Mouse (Mus musculus): ENCODE results near the gene Acad12. TPM values are rescaled to one million over a fixed set of nuclear protein-coding genes. Genes with fewer than 3 reads are reported as not detected.
"Not testable (repeated sequence)": the region's sequence is repeated elsewhere in the genome, so short reads cannot be mapped to it uniquely, and the experiment has no call there.

The Acad12 gene
- polyA plus RNA-seq, 1 experiment, result 5.8 TPM

GRCm38 (mm10) chr5:121606151-121606550, 12.6 kb downstream of the Acad12 start:
- Histone ChIP-seq H3K36me3 (ENCODE audit: control insufficient read depth, insufficient read depth, low read length, poor library complexity, severe bottlenecking) (no peaks in the 10 kb centered on the region), H3K27ac (ENCODE audit: insufficient read depth, low read length) (no peak overlapping the region), H3K9ac (ENCODE audit: low read depth, poor library complexity, severe bottlenecking) (no peak overlapping the region), H3K4me3 (ENCODE audit: low read depth, low read length) (no peak overlapping the region), H3K9me3 (replicated peaks; ENCODE audit: control insufficient read depth, insufficient read depth, low read length, poor library complexity, severe bottlenecking) (no peaks in the 10 kb centered on the region), H3K4me1 (ENCODE audit: control insufficient read depth, insufficient read depth, low read length) (no peaks in the 10 kb centered on the region), H3K27me3 (ENCODE audit: control insufficient read depth, insufficient read depth, low read length, poor library complexity, severe bottlenecking) (no peaks in the 10 kb centered on the region)
- TF ChIP-seq EP300 (IDR thresholded peaks at IDR 0.05; ENCODE audit: insufficient read depth, low read depth, low read length) (no peak), CTCF (IDR thresholded peaks at IDR 0.05; ENCODE audit: low read depth, low read length) (peak; percentile 90)

GRCm38 (mm10) chr5:121603815-121604214, 14.9 kb downstream of the Acad12 start:
- not testable (repeated sequence) for H3K27me3 ChIP-seq (ENCODE audit: control insufficient read depth, insufficient read depth, low read length, poor library complexity, severe bottlenecking); H3K4me1 ChIP-seq (ENCODE audit: control insufficient read depth, insufficient read depth, low read length); H3K9ac ChIP-seq (ENCODE audit: low read depth, poor library complexity, severe bottlenecking); H3K4me3 ChIP-seq (ENCODE audit: low read depth, low read length); H3K36me3 ChIP-seq (ENCODE audit: control insufficient read depth, insufficient read depth, low read length, poor library complexity, severe bottlenecking); H3K27ac ChIP-seq (ENCODE audit: insufficient read depth, low read length); H3K9me3 ChIP-seq (replicated peaks; ENCODE audit: control insufficient read depth, insufficient read depth, low read length, poor library complexity, severe bottlenecking)

- Histone ChIP-seq H3K4me1 (ENCODE audit: control insufficient read depth, insufficient read depth, low read length) (peaks cover 4% of the 10 kb centered on the region), H3K27me3 (ENCODE audit: control insufficient read depth, insufficient read depth, low read length, poor library complexity, severe bottlenecking) (no peaks in the 10 kb centered on the region), H3K9me3 (replicated peaks; ENCODE audit: control insufficient read depth, insufficient read depth, low read length, poor library complexity, severe bottlenecking) (no peaks in the 10 kb centered on the region), H3K36me3 (ENCODE audit: control insufficient read depth, insufficient read depth, low read length, poor library complexity, severe bottlenecking) (no peaks in the 10 kb centered on the region), H3K9ac (ENCODE audit: low read depth, poor library complexity, severe bottlenecking) (no peak overlapping the region), H3K27ac (ENCODE audit: insufficient read depth, low read length) (no peak overlapping the region), H3K4me3 (ENCODE audit: low read depth, low read length) (no peak overlapping the region)
- TF ChIP-seq EP300 (IDR thresholded peaks at IDR 0.05; ENCODE audit: insufficient read depth, low read depth, low read length) (0 out of 2 replicates have a peak, but pooled peaks have one; percentile 56), POLR2A (IDR thresholded peaks at IDR 0.05; ENCODE audit: insufficient read depth, low read length) (no peak), CTCF (IDR thresholded peaks at IDR 0.05; ENCODE audit: low read depth, low read length) (peak; percentile 98)
Measured at GRCm38 (mm10) chr5:121601547-121602299, 17.0 kb downstream of the Acad12 start.

- H3K9ac ChIP-seq (ENCODE audit: low read depth, poor library complexity, severe bottlenecking), result no peak overlapping the region
- no peak overlapping the region for H3K4me3 ChIP-seq (ENCODE audit: low read depth, low read length)
- peaks cover 4% of the 10 kb centered on the region for H3K4me1 ChIP-seq (ENCODE audit: control insufficient read depth, insufficient read depth, low read length)
- no peak overlapping the region for H3K27ac ChIP-seq (ENCODE audit: insufficient read depth, low read length)
- H3K27me3 ChIP-seq (ENCODE audit: control insufficient read depth, insufficient read depth, low read length, poor library complexity, severe bottlenecking), result no peaks in the 10 kb centered on the region
- no peaks in the 10 kb centered on the region for H3K9me3 ChIP-seq (replicated peaks; ENCODE audit: control insufficient read depth, insufficient read depth, low read length, poor library complexity, severe bottlenecking)
- no peaks in the 10 kb centered on the region for H3K36me3 ChIP-seq (ENCODE audit: control insufficient read depth, insufficient read depth, low read length, poor library complexity, severe bottlenecking)
- TF ChIP-seq POLR2A (IDR thresholded peaks at IDR 0.05; ENCODE audit: insufficient read depth, low read length) (no peak), EP300 (IDR thresholded peaks at IDR 0.05; ENCODE audit: insufficient read depth, low read depth, low read length) (no peak), CTCF (IDR thresholded peaks at IDR 0.05; ENCODE audit: low read depth, low read length) (no peak)
Measured at GRCm38 (mm10) chr5:121598871-121599610, 19.7 kb downstream of the Acad12 start.

- TF ChIP-seq CTCF (IDR thresholded peaks at IDR 0.05; ENCODE audit: low read depth, low read length) (no peak), POLR2A (IDR thresholded peaks at IDR 0.05; ENCODE audit: insufficient read depth, low read length) (no peak), EP300 (IDR thresholded peaks at IDR 0.05; ENCODE audit: insufficient read depth, low read depth, low read length) (no peak)
- Histone ChIP-seq H3K4me1 (ENCODE audit: control insufficient read depth, insufficient read depth, low read length) (peaks cover 4% of the 10 kb centered on the region), H3K9ac (ENCODE audit: low read depth, poor library complexity, severe bottlenecking) (no peak overlapping the region), H3K27me3 (ENCODE audit: control insufficient read depth, insufficient read depth, low read length, poor library complexity, severe bottlenecking) (no peaks in the 10 kb centered on the region), H3K9me3 (replicated peaks; ENCODE audit: control insufficient read depth, insufficient read depth, low read length, poor library complexity, severe bottlenecking) (no peaks in the 10 kb centered on the region), H3K27ac (ENCODE audit: insufficient read depth, low read length) (no peak overlapping the region), H3K36me3 (ENCODE audit: control insufficient read depth, insufficient read depth, low read length, poor library complexity, severe bottlenecking) (no peaks in the 10 kb centered on the region), H3K4me3 (ENCODE audit: low read depth, low read length) (no peak overlapping the region)
Measured at GRCm38 (mm10) chr5:121597991-121598537, 20.7 kb downstream of the Acad12 start.

GRCm38 (mm10) chr5:121597332-121597731, 21.4 kb downstream of the Acad12 start:
- Histone ChIP-seq H3K9ac (ENCODE audit: low read depth, poor library complexity, severe bottlenecking) (no peak overlapping the region), H3K9me3 (replicated peaks; ENCODE audit: control insufficient read depth, insufficient read depth, low read length, poor library complexity, severe bottlenecking) (no peaks in the 10 kb centered on the region), H3K4me1 (ENCODE audit: control insufficient read depth, insufficient read depth, low read length) (peaks cover 4% of the 10 kb centered on the region), H3K27me3 (ENCODE audit: control insufficient read depth, insufficient read depth, low read length, poor library complexity, severe bottlenecking) (no peaks in the 10 kb centered on the region), H3K27ac (ENCODE audit: insufficient read depth, low read length) (no peak overlapping the region), H3K36me3 (ENCODE audit: control insufficient read depth, insufficient read depth, low read length, poor library complexity, severe bottlenecking) (no peaks in the 10 kb centered on the region), H3K4me3 (ENCODE audit: low read depth, low read length) (no peak overlapping the region)
- TF ChIP-seq EP300 (IDR thresholded peaks at IDR 0.05; ENCODE audit: insufficient read depth, low read depth, low read length) (no peak), POLR2A (IDR thresholded peaks at IDR 0.05; ENCODE audit: insufficient read depth, low read length) (no peak), CTCF (IDR thresholded peaks at IDR 0.05; ENCODE audit: low read depth, low read length) (no peak)
